Mouse (Mus musculus): ENCODE results near the gene Olfr106-ps. TPM values are rescaled to one million over a fixed set of nuclear protein-coding genes. Genes with fewer than 3 reads are reported as not detected.

Gene Olfr106-ps
- not detected in 2 replicates for polyA plus RNA-seq (2015; fragmentation: Nextera tagmentation; extraction: Ambion mirVana)

DNA sequence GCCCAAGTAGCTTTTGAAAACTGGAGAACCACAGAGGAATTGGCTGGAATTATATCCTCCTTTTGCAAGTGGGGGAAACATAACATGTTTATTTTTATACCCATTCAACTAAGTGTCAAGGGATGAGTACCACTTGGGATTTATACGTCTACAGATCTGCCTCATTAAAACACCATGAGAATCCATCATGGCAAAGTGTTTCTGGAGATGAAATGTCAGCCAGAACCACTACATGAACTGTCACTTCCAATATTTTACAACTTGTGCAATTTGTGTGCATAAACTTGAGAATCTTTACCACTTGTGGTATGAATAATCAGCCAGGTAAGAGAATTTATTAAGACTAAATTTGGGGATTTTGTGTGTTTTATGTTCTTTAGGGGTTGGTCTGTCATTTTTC lies at the start of gene Olfr106-ps:
Olfr106-ps (plus strand) TSS at position 301 of the 400 bp plus-strand sequence.
- no peaks in the 10 kb centered on the region; the same call in 1 of the 2 replicates for H3K9me3 ChIP-seq (ENCODE audit: control insufficient read depth, low read length)
- ATAC-seq (ENCODE audit: low read depth): no peak
- H3K4me1 ChIP-seq (replicated peaks; ENCODE audit: control insufficient read depth, insufficient read depth, low read length): no peaks in the 10 kb centered on the region
- no peaks in the 10 kb centered on the region for H3K36me3 ChIP-seq (ENCODE audit: control insufficient read depth, insufficient read depth, low read length)
- WGBS: 20% methylated on average over 1 of the region's 1 CpGs
- H3K4me2 ChIP-seq (ENCODE audit: low read depth, low read length): no peak within 1 kb of the TSS
- H3K27me3 ChIP-seq (ENCODE audit: control insufficient read depth, insufficient read depth, low read depth, low read length): no peaks in the 10 kb centered on the region
- H3K27ac ChIP-seq (ENCODE audit: low read length): no peak within 1 kb of the TSS
- no peak within 1 kb of the TSS for H3K9ac ChIP-seq (ENCODE audit: low read length)
- H3K4me3 ChIP-seq (ENCODE audit: low read length): no peak within 1 kb of the TSS

- H3K9me3 ChIP-seq (ENCODE audit: control insufficient read depth, low read length): no peaks in the 10 kb centered on the region
- no peaks in the 10 kb centered on the region for H3K4me1 ChIP-seq (replicated peaks; ENCODE audit: control insufficient read depth, insufficient read depth, low read length)
- H3K9ac ChIP-seq (ENCODE audit: low read length): no peak within 1 kb of the TSS
- no peak within 1 kb of the TSS for H3K4me2 ChIP-seq (ENCODE audit: low read depth, low read length)
- H3K36me3 ChIP-seq (ENCODE audit: control insufficient read depth, insufficient read depth, low read length): no peaks in the 10 kb centered on the region
- H3K27me3 ChIP-seq (ENCODE audit: control insufficient read depth, insufficient read depth, low read depth, low read length): no peaks in the 10 kb centered on the region
- ATAC-seq (ENCODE audit: low read depth): no peak
- no peak within 1 kb of the TSS for H3K27ac ChIP-seq (ENCODE audit: low read length)
- no peak within 1 kb of the TSS for H3K4me3 ChIP-seq (ENCODE audit: low read length)
Measured at GRCm38 (mm10) chr17:37359282-37359681, 30.9 kb upstream of the Olfr106-ps start, which contains the start of gene Olfr104-ps. Gene Olfr104-ps, plus strand, starts transcription at chr17:37359582.

- no peak within 1 kb of the TSS for H3K4me3 ChIP-seq (ENCODE audit: low read length)
Measured at GRCm38 (mm10) chr17:37378733-37379132, 11.5 kb upstream of the Olfr106-ps start, which contains the start of gene Olfr105-ps. Gene Olfr105-ps, plus strand, starts transcription at chr17:37379033.

DNA sequence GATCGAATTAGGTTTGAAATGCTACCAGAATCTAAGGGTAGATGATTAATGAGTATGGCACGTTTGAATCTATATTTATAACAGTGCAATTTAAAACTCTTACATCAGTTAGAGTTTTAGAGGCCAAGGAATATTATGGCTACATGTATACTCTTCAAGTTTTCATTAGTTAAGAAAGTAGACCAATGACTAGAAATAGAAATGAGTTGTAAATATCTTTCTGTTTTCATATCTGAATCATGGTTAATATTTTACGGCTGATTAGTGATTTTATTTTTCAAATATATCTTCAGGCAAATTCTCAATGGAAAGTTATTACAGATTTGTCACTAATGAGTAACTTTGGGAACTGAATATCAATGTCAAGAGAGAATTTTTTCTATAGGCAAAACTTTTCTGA lies 8.7 kb downstream of the Olfr106-ps start, which contains the start of gene Olfr107:
Olfr107 (plus strand) TSS at position 301 of the 400 bp plus-strand sequence.
- Histone ChIP-seq H3K4me1 (replicated peaks; ENCODE audit: control insufficient read depth, insufficient read depth, low read length) (no peaks in the 10 kb centered on the region), H3K36me3 (ENCODE audit: control insufficient read depth, insufficient read depth, low read length) (no peaks in the 10 kb centered on the region), H3K27ac (ENCODE audit: low read length) (no peak within 1 kb of the TSS), H3K9ac (ENCODE audit: low read length) (no peak within 1 kb of the TSS), H3K27me3 (ENCODE audit: control insufficient read depth, insufficient read depth, low read depth, low read length) (no peaks in the 10 kb centered on the region), H3K4me3 (ENCODE audit: low read length) (no peak within 1 kb of the TSS), H3K4me2 (ENCODE audit: low read depth, low read length) (no peak within 1 kb of the TSS), H3K9me3 (ENCODE audit: control insufficient read depth, low read length) (no peaks in the 10 kb centered on the region; the same call in 1 of the 2 replicates)
- 75% methylated on average over 3 of the region's 3 CpGs for WGBS
- no peak for ATAC-seq (ENCODE audit: low read depth)

More at GRCm38 (mm10) chr17:37378733-37379132, 11.5 kb upstream of the Olfr106-ps start, which contains the start of gene Olfr105-ps:
- no peak within 1 kb of the TSS for H3K27ac ChIP-seq (ENCODE audit: low read length)
- no peak for ATAC-seq (ENCODE audit: low read depth)
- no peaks in the 10 kb centered on the region for H3K4me1 ChIP-seq (replicated peaks; ENCODE audit: control insufficient read depth, insufficient read depth, low read length)
- no peak within 1 kb of the TSS for H3K4me2 ChIP-seq (ENCODE audit: low read depth, low read length)
- no peaks in the 10 kb centered on the region for H3K27me3 ChIP-seq (ENCODE audit: control insufficient read depth, insufficient read depth, low read depth, low read length)
- H3K9me3 ChIP-seq (ENCODE audit: control insufficient read depth, low read length): no peaks in the 10 kb centered on the region
- H3K36me3 ChIP-seq (ENCODE audit: control insufficient read depth, insufficient read depth, low read length): no peaks in the 10 kb centered on the region
- no peak within 1 kb of the TSS for H3K9ac ChIP-seq (ENCODE audit: low read length)

GRCm38 (mm10) chr17:37413380-37413779 lies 23.2 kb downstream of the Olfr106-ps start:
- Histone ChIP-seq H3K4me3 (ENCODE audit: low read length) (no peak overlapping the region), H3K27ac (ENCODE audit: low read length) (no peak overlapping the region), H3K36me3 (ENCODE audit: control insufficient read depth, insufficient read depth, low read length) (no peaks in the 10 kb centered on the region), H3K27me3 (ENCODE audit: control insufficient read depth, insufficient read depth, low read depth, low read length) (no peaks in the 10 kb centered on the region), H3K4me1 (replicated peaks; ENCODE audit: control insufficient read depth, insufficient read depth, low read length) (no peaks in the 10 kb centered on the region), H3K9me3 (ENCODE audit: control insufficient read depth, low read length) (no peaks in the 10 kb centered on the region; the same call in 1 of the 2 replicates), H3K9ac (ENCODE audit: low read length) (no peak overlapping the region), H3K4me2 (ENCODE audit: low read depth, low read length) (no peak overlapping the region)
- ATAC-seq (ENCODE audit: low read depth): no peak

DNA sequence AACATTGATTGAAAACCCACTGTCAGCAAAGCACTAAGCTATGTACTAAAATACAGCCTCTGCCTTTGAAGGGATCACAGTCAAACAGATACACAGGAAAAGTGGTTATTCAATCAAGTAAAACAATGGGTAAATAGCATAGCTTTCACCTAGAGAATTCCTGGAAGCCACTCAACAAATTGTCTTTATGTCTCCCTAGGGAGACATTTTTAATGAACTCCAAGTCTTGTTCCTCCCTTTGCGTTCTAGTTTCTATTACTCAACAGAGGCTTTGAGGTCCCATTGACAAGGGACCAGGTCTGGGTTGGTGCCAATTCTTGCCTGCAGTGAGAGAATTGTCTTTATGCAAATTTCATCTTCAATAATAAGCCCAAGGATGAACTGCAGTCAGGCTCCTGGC lies 55.0 kb downstream of the Olfr106-ps start, which contains the start of gene Olfr108:
Olfr108 (plus strand) TSS at position 301 of the 400 bp plus-strand sequence.
- no peak within 1 kb of the TSS for H3K4me3 ChIP-seq (ENCODE audit: low read length)
- no peaks in the 10 kb centered on the region for H3K27me3 ChIP-seq (ENCODE audit: control insufficient read depth, insufficient read depth, low read depth, low read length)
- H3K27ac ChIP-seq (ENCODE audit: low read length): no peak within 1 kb of the TSS
- no peak for ATAC-seq (ENCODE audit: low read depth)
- H3K4me1 ChIP-seq (replicated peaks; ENCODE audit: control insufficient read depth, insufficient read depth, low read length): no peaks in the 10 kb centered on the region
- H3K9ac ChIP-seq (ENCODE audit: low read length): no peak within 1 kb of the TSS
- 86% methylated on average over 1 of the region's 1 CpGs for WGBS
- no peaks in the 10 kb centered on the region for H3K36me3 ChIP-seq (ENCODE audit: control insufficient read depth, insufficient read depth, low read length)
- H3K9me3 ChIP-seq (ENCODE audit: control insufficient read depth, low read length): no peaks in the 10 kb centered on the region; the same call in 1 of the 2 replicates
- no peak within 1 kb of the TSS for H3K4me2 ChIP-seq (ENCODE audit: low read depth, low read length)

Other genes with a start within 250 kb of the Olfr106-ps start
- gene Olfr93, start 228.9 kb upstream of the Olfr106-ps start, polyA plus RNA-seq (2015; fragmentation: Nextera tagmentation; extraction: Ambion mirVana): not detected in 2 replicates
- 0.28 and 1.1 TPM in 2 replicates for gene Ubd, start 196.5 kb upstream of the Olfr106-ps start, polyA plus RNA-seq (2015; fragmentation: Nextera tagmentation; extraction: Ambion mirVana)
- not detected in 2 replicates for gene Olfr94, start 189.4 kb upstream of the Olfr106-ps start, polyA plus RNA-seq (2015; fragmentation: Nextera tagmentation; extraction: Ambion mirVana)
- not detected in 2 replicates for gene Olfr95, start 177.3 kb upstream of the Olfr106-ps start, polyA plus RNA-seq (2015; fragmentation: Nextera tagmentation; extraction: Ambion mirVana)
- gene Olfr96, start 170.2 kb upstream of the Olfr106-ps start, polyA plus RNA-seq (2015; fragmentation: Nextera tagmentation; extraction: Ambion mirVana): not detected in 2 replicates
- gene Olfr97, start 153.1 kb upstream of the Olfr106-ps start, polyA plus RNA-seq (2015; fragmentation: Nextera tagmentation; extraction: Ambion mirVana): not detected in 2 replicates
- gene Olfr98, start 126.6 kb upstream of the Olfr106-ps start, polyA plus RNA-seq (2015; fragmentation: Nextera tagmentation; extraction: Ambion mirVana): not detected in 2 replicates
- gene H2-M3, start 120.2 kb upstream of the Olfr106-ps start, polyA plus RNA-seq (2015; fragmentation: Nextera tagmentation; extraction: Ambion mirVana): 2.3 and 3.1 TPM in 2 replicates
- not detected in 2 replicates for gene Olfr99, start 106.9 kb upstream of the Olfr106-ps start, polyA plus RNA-seq (2015; fragmentation: Nextera tagmentation; extraction: Ambion mirVana)
- gene Olfr101, start 86.1 kb upstream of the Olfr106-ps start, polyA plus RNA-seq (2015; fragmentation: Nextera tagmentation; extraction: Ambion mirVana): not detected in 2 replicates
- not detected in 2 replicates for gene Olfr102, start 73.3 kb upstream of the Olfr106-ps start, polyA plus RNA-seq (2015; fragmentation: Nextera tagmentation; extraction: Ambion mirVana)
- gene Olfr103, start 50.7 kb upstream of the Olfr106-ps start, polyA plus RNA-seq (2015; fragmentation: Nextera tagmentation; extraction: Ambion mirVana): not detected in 2 replicates
- not detected in 2 replicates for gene Olfr104-ps, start 30.8 kb upstream of the Olfr106-ps start, polyA plus RNA-seq (2015; fragmentation: Nextera tagmentation; extraction: Ambion mirVana)
- not detected in 2 replicates for gene Olfr105-ps, start 11.4 kb upstream of the Olfr106-ps start, polyA plus RNA-seq (2015; fragmentation: Nextera tagmentation; extraction: Ambion mirVana)
- not detected in 2 replicates for gene Olfr107, start 8.8 kb downstream of the Olfr106-ps start, polyA plus RNA-seq (2015; fragmentation: Nextera tagmentation; extraction: Ambion mirVana)
- gene Olfr108, start 55.1 kb downstream of the Olfr106-ps start, polyA plus RNA-seq (2015; fragmentation: Nextera tagmentation; extraction: Ambion mirVana): not detected in 2 replicates
- gene Olfr109, start 68.5 kb downstream of the Olfr106-ps start, polyA plus RNA-seq (2015; fragmentation: Nextera tagmentation; extraction: Ambion mirVana): not detected in 2 replicates
- gene H2-M2, start 93.2 kb downstream of the Olfr106-ps start, polyA plus RNA-seq (2015; fragmentation: Nextera tagmentation; extraction: Ambion mirVana): not detected in 2 replicates
- gene Olfr110, start 102.1 kb downstream of the Olfr106-ps start, polyA plus RNA-seq (2015; fragmentation: Nextera tagmentation; extraction: Ambion mirVana): not detected in 2 replicates
- gene Olfr111, start 117.6 kb downstream of the Olfr106-ps start, polyA plus RNA-seq (2015; fragmentation: Nextera tagmentation; extraction: Ambion mirVana): not detected in 2 replicates
- gene Olfr112, start 179.1 kb downstream of the Olfr106-ps start, polyA plus RNA-seq (2015; fragmentation: Nextera tagmentation; extraction: Ambion mirVana): not detected in 2 replicates
- gene Olfr113, start 187.3 kb downstream of the Olfr106-ps start, polyA plus RNA-seq (2015; fragmentation: Nextera tagmentation; extraction: Ambion mirVana): not detected in 2 replicates
- gene Olfr114, start 202.3 kb downstream of the Olfr106-ps start, polyA plus RNA-seq (2015; fragmentation: Nextera tagmentation; extraction: Ambion mirVana): not detected in 2 replicates
- not detected in 2 replicates for gene Olfr115, start 236.7 kb downstream of the Olfr106-ps start, polyA plus RNA-seq (2015; fragmentation: Nextera tagmentation; extraction: Ambion mirVana)
- not detected in 2 replicates for gene Olfr116, start 236.8 kb downstream of the Olfr106-ps start, polyA plus RNA-seq (2015; fragmentation: Nextera tagmentation; extraction: Ambion mirVana)

Data from lung, embryonic 16.5 days (tissue).